Mouse (Mus musculus): ENCODE measurements around the gene Ccdc77. TPM values are rescaled to one million over a fixed set of nuclear protein-coding genes. Genes with fewer than 3 reads are reported as not detected.

Ccdc77 gene
- 9.3 and 9.4 TPM in 2 replicates for polyA plus RNA-seq (2015; fragmentation: Nextera tagmentation; extraction: Ambion mirVana)

GRCm38 (mm10) chr6:120363688-120364522 lies at the start of gene Ccdc77, which contains the start of gene Kdm5a:
TSS of gene Ccdc77 (minus strand) at chr6:120364374.
TSS of gene Kdm5a (plus strand) at chr6:120364124.

GRCm38 (mm10) chr6:120294056-120294784 lies 70.0 kb downstream of the Ccdc77 start, which contains the start of the genes D330020A13Rik and B4galnt3:
TSS of gene D330020A13Rik (plus strand) at chr6:120294364.
TSS of gene B4galnt3 (minus strand) at chr6:120294559.

Other genes with a start within 250 kb of the Ccdc77 start
- gene D330020A13Rik, start 70.0 kb downstream of the Ccdc77 start, polyA plus RNA-seq (2015; fragmentation: Nextera tagmentation; extraction: Ambion mirVana): not detected in 2 replicates
- 0.06 and 0.13 TPM in 2 replicates for gene B4galnt3, start 69.8 kb downstream of the Ccdc77 start, polyA plus RNA-seq (2015; fragmentation: Nextera tagmentation; extraction: Ambion mirVana)
- 19.7 and 23.2 TPM in 2 replicates for gene Kdm5a, start 250 bp downstream of the Ccdc77 start, polyA plus RNA-seq (2015; fragmentation: Nextera tagmentation; extraction: Ambion mirVana)
- 3.8 and 6.6 TPM in 2 replicates for gene Il17ra, start 98.9 kb upstream of the Ccdc77 start, polyA plus RNA-seq (2015; fragmentation: Nextera tagmentation; extraction: Ambion mirVana)
- not detected in 2 replicates for gene Tmem121b, start 129.4 kb upstream of the Ccdc77 start, polyA plus RNA-seq (2015; fragmentation: Nextera tagmentation; extraction: Ambion mirVana)
- 7.9 and 8.1 TPM in 2 replicates for gene Hdhd5, start 166.9 kb upstream of the Ccdc77 start, polyA plus RNA-seq (2015; fragmentation: Nextera tagmentation; extraction: Ambion mirVana)